Mouse (Mus musculus) liver, adult (tissue): ENCODE measurements at regions not wholly inside any gene's neighbourhood (a gene's known extent, or its start where the extent isn't known, plus 50 kb on each side); places are given as distances from the start of the nearest gene placed in this dataset.

Experiments
- GATA4 ChIP-seq: IDR thresholded peaks from 2 replicates; pipeline ENCODE4 v1.6.1; 2014; ENCODE audit warnings: mild to moderate bottlenecking, low read length; ENCODE audit not compliant: insufficient replicate concordance

- no peak for TF ChIP-seq GATA4
These were observed 88.7 kb upstream of the Tgfbr2 start for GRCm38 (mm10) chr9:116263833-116264232.

GRCm38 (mm10) chr9:116259569-116259968 is 84.4 kb upstream of the Tgfbr2 start:
- TF ChIP-seq GATA4: no peak

- no peak for TF ChIP-seq GATA4
These were observed 78.4 kb upstream of the Tgfbr2 start for GRCm38 (mm10) chr9:116253546-116253945.

GRCm38 (mm10) chr9:116252788-116253187 is 77.6 kb upstream of the Tgfbr2 start:
- TF ChIP-seq GATA4: no peak

- TF ChIP-seq GATA4: no peak
These were observed 74.6 kb upstream of the Tgfbr2 start for GRCm38 (mm10) chr9:116249791-116250190.

- TF ChIP-seq GATA4: no peak
These were observed 70.0 kb upstream of the Tgfbr2 start for GRCm38 (mm10) chr9:116245136-116245535.

- TF ChIP-seq GATA4: no peak
These were observed 69.4 kb upstream of the Tgfbr2 start for GRCm38 (mm10) chr9:116244619-116244899.

GRCm38 (mm10) chr9:116243775-116244618 is 68.8 kb upstream of the Tgfbr2 start:
- no peak for TF ChIP-seq GATA4

GRCm38 (mm10) chr9:116241933-116242526 is 66.9 kb upstream of the Tgfbr2 start:
- no peak for TF ChIP-seq GATA4

- no peak for TF ChIP-seq GATA4
These were observed 66.1 kb upstream of the Tgfbr2 start for GRCm38 (mm10) chr9:116241290-116241689.

GRCm38 (mm10) chr9:116236836-116237235 is 61.7 kb upstream of the Tgfbr2 start:
- TF ChIP-seq GATA4: no peak

- no peak for TF ChIP-seq GATA4
These were observed 59.0 kb upstream of the Tgfbr2 start for GRCm38 (mm10) chr9:116234170-116234569.

GRCm38 (mm10) chr9:116232386-116232785 is 57.2 kb upstream of the Tgfbr2 start:
- no peak for TF ChIP-seq GATA4

- TF ChIP-seq GATA4: no peak
These were observed 56.5 kb upstream of the Tgfbr2 start for GRCm38 (mm10) chr9:116231351-116232311.

- TF ChIP-seq GATA4: no peak
These were observed 55.2 kb upstream of the Tgfbr2 start for GRCm38 (mm10) chr9:116230346-116230745.

- TF ChIP-seq GATA4: no peak
These were observed 53.3 kb upstream of the Tgfbr2 start for GRCm38 (mm10) chr9:116228443-116228842.
